Mouse (Mus musculus) erythroblast, embryonic 14.5 days (primary cell): ENCODE data around the gene Krt78. TPM values are rescaled to one million over a fixed set of nuclear protein-coding genes. Genes with fewer than 3 reads are reported as not detected.

ENCODE experiments used
- H3K27me3 ChIP-seq: 2 replicates; pipeline ENCODE4 v1.6.1; 2012; ENCODE audit warnings: inconsistent platforms; ENCODE audit not compliant: control insufficient read depth
- H3K36me3 ChIP-seq: 2 replicates; pipeline ENCODE4 v1.6.1; 2012; ENCODE audit warnings: mild to moderate bottlenecking, inconsistent platforms; ENCODE audit not compliant: control insufficient read depth
- H3K4me1 ChIP-seq: 2 replicates; pipeline ENCODE4 v1.6.1; 2012; ENCODE audit warnings: inconsistent platforms; ENCODE audit not compliant: control insufficient read depth
- H3K4me3 ChIP-seq: replicated peaks from 2 replicates; pipeline ENCODE3; 2012; ENCODE audit warnings: moderate library complexity, mild to moderate bottlenecking, inconsistent platforms
- H3K9me3 ChIP-seq: 2 replicates; pipeline ENCODE4 v1.6.1; 2012; ENCODE audit warnings: low read length, inconsistent platforms, mixed read lengths; ENCODE audit not compliant: control insufficient read depth
- GATA1 ChIP-seq: IDR thresholded peaks from 2 replicates; pipeline ENCODE4 v1.6.1; 2012; ENCODE audit warnings: low read length, inconsistent platforms, mixed read lengths
- TAL1 ChIP-seq: IDR thresholded peaks from 3 replicates; pipeline ENCODE4 v1.6.1; 2012; ENCODE audit warnings: low read length, inconsistent platforms, mixed read lengths
- polyA plus RNA-seq: library from polyadenylated mRNA; stranded (reverse); fragments of >175 nt; gene quantifications from 2 replicates; pipeline ENCODE4 v1.2.3, GENCODE M21; 2012

Krt78 gene
- polyA plus RNA-seq, 1 experiment: 0.01 TPM

GRCm38 (mm10) chr15:101976023-101976422 is 21.9 kb upstream of the Krt78 start:
- peaks cover 77% of the 10 kb centered on the region for H3K4me1 ChIP-seq

GRCm38 (mm10) chr15:101974083-101974845 is 20.2 kb upstream of the Krt78 start:
- peaks cover 62% of the 10 kb centered on the region for H3K4me1 ChIP-seq
- peaks cover 12% of the 10 kb centered on the region; the same call in 1 of the 2 replicates for H3K27me3 ChIP-seq
- no peak for TF ChIP-seq GATA1
- no peak for TF ChIP-seq TAL1
- H3K9me3 ChIP-seq: no peaks in the 10 kb centered on the region
- H3K36me3 ChIP-seq: no peaks in the 10 kb centered on the region; the same call in 1 of the 2 replicates
- no peak overlapping the region for H3K4me3 ChIP-seq

More at GRCm38 (mm10) chr15:101976023-101976422, 21.9 kb upstream of the Krt78 start:
- no peaks in the 10 kb centered on the region; the same call in 1 of the 2 replicates for H3K36me3 ChIP-seq
- H3K9me3 ChIP-seq: no peaks in the 10 kb centered on the region
- peak overlapping the region; percentile 62 for H3K4me3 ChIP-seq
- peaks cover 12% of the 10 kb centered on the region; the same call in 1 of the 2 replicates for H3K27me3 ChIP-seq
- TF ChIP-seq GATA1 (no peak), TAL1 (no peak)

- H3K4me3 ChIP-seq: no peak overlapping the region
- H3K9me3 ChIP-seq: no peaks in the 10 kb centered on the region
- H3K4me1 ChIP-seq: peaks cover 55% of the 10 kb centered on the region
Observed at GRCm38 (mm10) chr15:101973414-101974077, 19.5 kb upstream of the Krt78 start.

GRCm38 (mm10) chr15:101970536-101970935 is 16.4 kb upstream of the Krt78 start:
- Histone ChIP-seq H3K4me3 (no peak overlapping the region), H3K36me3 (no peaks in the 10 kb centered on the region), H3K4me1 (peaks cover 25% of the 10 kb centered on the region), H3K27me3 (peaks cover 12% of the 10 kb centered on the region; the same call in 1 of the 2 replicates), H3K9me3 (no peaks in the 10 kb centered on the region)
- TF ChIP-seq GATA1: no peak

More at GRCm38 (mm10) chr15:101973414-101974077, 19.5 kb upstream of the Krt78 start:
- Histone ChIP-seq H3K27me3 (peaks cover 12% of the 10 kb centered on the region; the same call in 1 of the 2 replicates), H3K36me3 (no peaks in the 10 kb centered on the region; the same call in 1 of the 2 replicates)
- TF ChIP-seq TAL1: no peak
- TF ChIP-seq GATA1: no peak

- Histone ChIP-seq H3K27me3 (peaks cover 1% of the 10 kb centered on the region; the same call in 1 of the 2 replicates), H3K9me3 (no peaks in the 10 kb centered on the region), H3K4me1 (no peaks in the 10 kb centered on the region), H3K36me3 (no peaks in the 10 kb centered on the region), H3K4me3 (no peak overlapping the region)
- TF ChIP-seq TAL1: no peak
- TF ChIP-seq GATA1: no peak
Observed at GRCm38 (mm10) chr15:101966808-101967207, 12.7 kb upstream of the Krt78 start.

- no peak for TF ChIP-seq TAL1
- no peak for TF ChIP-seq GATA1
- Histone ChIP-seq H3K9me3 (no peaks in the 10 kb centered on the region), H3K4me3 (no peak overlapping the region), H3K4me1 (no peaks in the 10 kb centered on the region), H3K27me3 (no peaks in the 10 kb centered on the region), H3K36me3 (no peaks in the 10 kb centered on the region)
Observed at GRCm38 (mm10) chr15:101958891-101959290, 4.8 kb upstream of the Krt78 start.

- TF ChIP-seq GATA1 (no peak), TAL1 (no peak)
- Histone ChIP-seq H3K27me3 (no peaks in the 10 kb centered on the region), H3K4me1 (no peaks in the 10 kb centered on the region), H3K36me3 (no peaks in the 10 kb centered on the region), H3K4me3 (no peak overlapping the region), H3K9me3 (no peaks in the 10 kb centered on the region)
Observed at GRCm38 (mm10) chr15:101952733-101953474, 1.2 kb downstream of the Krt78 start.

- Histone ChIP-seq H3K9me3 (no peaks in the 10 kb centered on the region), H3K27me3 (no peaks in the 10 kb centered on the region), H3K36me3 (no peaks in the 10 kb centered on the region), H3K4me1 (peaks cover 2% of the 10 kb centered on the region), H3K4me3 (no peak overlapping the region)
- TF ChIP-seq GATA1: no peak
- no peak for TF ChIP-seq TAL1
Observed at GRCm38 (mm10) chr15:101945430-101945829, 8.7 kb downstream of the Krt78 start.
